Mouse (Mus musculus) lung, postnatal 0 days (tissue): ENCODE data around the gene Ang5.

Experiments used
- CTCF ChIP-seq: IDR thresholded peaks from 2 replicates; pipeline ENCODE4 v1.5.1; 2016; ENCODE audit warnings: antibody characterized with exemption, mild to moderate bottlenecking
- EP300 ChIP-seq: IDR thresholded peaks from 2 replicates; pipeline ENCODE4 v1.6.1; 2016; ENCODE audit warnings: antibody characterized with exemption, mild to moderate bottlenecking, control low read depth

DNA sequence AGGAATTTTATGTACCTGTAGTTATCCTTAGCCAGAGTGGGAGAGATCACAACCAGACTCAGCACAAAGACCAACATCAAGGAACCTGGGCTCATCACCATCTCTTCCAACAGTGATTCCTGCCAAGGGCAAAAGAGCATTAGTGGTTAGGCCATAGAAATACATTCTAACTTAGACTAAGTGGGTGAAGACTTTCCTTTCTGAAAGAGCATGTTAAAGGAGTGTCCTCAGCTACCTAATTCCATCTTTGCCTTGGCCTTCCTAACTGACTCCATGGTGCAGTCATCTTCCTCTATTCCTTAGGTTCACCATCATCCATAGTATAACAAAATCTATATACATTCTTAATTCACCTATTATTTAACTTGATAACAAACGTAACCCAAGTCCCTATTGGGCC, 45.3 kb downstream of the Ang5 start, which contains the start of gene Ang6:
- no peak for TF ChIP-seq CTCF
- no peak for TF ChIP-seq EP300
